Mouse (Mus musculus): Measurements from ENCODE around the gene Trpc5.

The Trpc5 gene

GRCm38 (mm10) chrX:144688142-144688206, at the start of gene Trpc5:
Trpc5 (minus strand) TSS chrX:144688180.
- DNase-seq (ENCODE audit: low spot score in 2 of 2), result no peak

- DNase-seq (ENCODE audit: low spot score in 2 of 2), result no peak
These were observed 28.4 kb upstream of the Trpc5 start for GRCm38 (mm10) chrX:144716330-144716729.

GRCm38 (mm10) chrX:144689859-144690181, 1.8 kb upstream of the Trpc5 start:
- DNase-seq (ENCODE audit: low spot score in 2 of 2), result no peak

DNA sequence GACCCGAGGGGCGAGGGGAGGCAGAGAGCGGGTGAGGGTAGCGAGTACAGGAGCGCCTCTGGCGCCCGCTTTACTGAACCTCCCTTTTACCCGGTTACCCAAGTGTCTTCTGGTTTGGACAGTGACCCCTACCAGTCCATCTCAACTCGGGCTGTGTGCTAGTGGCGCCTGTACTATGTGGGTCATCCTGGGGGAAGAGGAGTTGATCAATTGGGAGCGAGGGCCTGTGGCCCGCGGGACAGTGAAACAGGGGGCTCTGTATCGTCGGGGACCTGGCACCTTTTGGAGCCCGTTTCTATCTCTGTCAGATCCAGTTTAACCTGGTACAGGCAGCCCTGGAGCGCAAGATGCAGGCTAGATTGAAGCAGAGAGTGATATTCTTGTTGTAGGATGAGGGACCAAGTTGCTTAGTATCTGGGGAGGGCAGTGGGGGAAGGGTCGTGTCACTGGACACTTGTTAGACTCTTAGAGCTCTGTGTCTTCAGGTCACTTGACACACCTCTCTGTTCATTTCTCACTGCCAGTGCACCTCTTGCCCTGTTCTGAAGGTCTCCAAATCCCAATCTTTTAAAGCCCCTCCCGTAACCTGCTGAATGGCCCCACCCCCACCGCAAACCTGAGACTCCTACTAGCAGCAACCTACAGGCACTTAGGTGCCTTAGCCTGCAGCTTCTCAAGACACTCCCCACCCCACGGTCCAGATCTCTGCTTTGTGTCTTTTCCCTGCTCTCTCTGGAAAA, 1.3 kb upstream of the Trpc5 start:
- no peak for DNase-seq (ENCODE audit: low spot score in 2 of 2)

GRCm38 (mm10) chrX:144688207-144689118, 483 bp upstream of the Trpc5 start, which contains the start of gene Rtl4:
Rtl4 (plus strand) TSS chrX:144688907.
- no peak for DNase-seq (ENCODE audit: low spot score in 2 of 2)

GRCm38 (mm10) chrX:144687742-144688141, 238 bp downstream of the Trpc5 start:
- no peak for DNase-seq (ENCODE audit: low spot score in 2 of 2)

DNA sequence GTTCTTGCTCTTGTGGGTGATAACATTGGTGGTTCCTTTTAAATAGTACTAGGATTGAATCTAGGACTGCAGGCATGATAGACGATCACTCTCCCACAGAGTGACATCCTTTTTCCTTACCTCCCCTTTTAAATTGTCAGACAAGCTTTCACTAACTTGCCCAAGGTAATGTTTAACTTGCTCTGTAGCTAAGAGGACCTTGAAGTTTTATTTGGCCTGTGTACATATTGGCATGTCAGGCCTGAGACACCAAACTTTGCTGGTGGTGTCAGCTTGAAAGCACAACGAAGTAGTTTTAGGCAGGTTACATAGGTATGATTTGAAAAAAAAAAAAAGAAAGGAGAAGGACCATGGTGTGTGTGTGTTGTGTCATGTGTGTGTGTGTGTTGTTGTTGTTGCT, 35.8 kb downstream of the Trpc5 start:
- DNase-seq (ENCODE audit: low spot score in 2 of 2), result no peak

DNA sequence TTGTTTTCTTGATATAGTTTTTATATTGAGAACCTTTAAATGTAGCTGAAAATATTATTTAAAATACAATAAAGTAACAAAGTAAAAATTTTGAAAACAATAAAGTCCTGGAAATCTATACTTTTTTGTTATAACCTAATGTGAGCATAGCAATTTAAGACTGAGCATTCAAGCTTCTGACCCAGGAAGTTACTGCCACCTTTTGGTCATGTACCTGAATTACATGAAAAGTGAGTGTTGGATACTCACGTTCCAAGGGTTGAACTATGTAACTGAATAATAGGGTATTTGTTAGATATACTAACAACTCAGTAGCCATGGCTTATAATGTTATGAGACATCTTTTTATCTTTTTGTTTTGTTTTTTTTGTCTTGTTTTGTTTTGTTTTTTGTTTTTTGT, 42.6 kb downstream of the Trpc5 start:
- peak in 1 of 2 experiments; percentile 9 for DNase-seq (ENCODE audit: low spot score in 2 of 2)

DNA sequence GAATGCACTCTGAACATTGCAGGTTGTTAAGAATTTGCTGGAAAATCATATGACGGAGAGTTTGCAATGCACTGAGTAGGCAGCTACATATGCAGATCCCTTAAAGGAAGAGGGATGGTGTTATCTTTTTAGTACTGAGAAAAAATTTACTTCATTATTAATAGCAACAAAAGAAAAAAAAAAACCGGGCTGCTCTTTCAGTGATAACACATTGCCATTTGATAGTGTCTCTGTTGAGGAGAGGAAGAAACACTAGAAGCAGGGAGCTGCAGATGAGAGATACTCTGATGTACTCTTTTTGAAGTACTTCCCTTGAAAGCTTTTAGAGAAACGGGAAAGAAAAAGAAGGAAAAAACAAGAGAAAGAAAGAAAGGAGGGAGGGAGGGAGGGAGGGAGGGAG, 43.2 kb downstream of the Trpc5 start:
- DNase-seq (ENCODE audit: low spot score in 2 of 2), result no peak

DNA sequence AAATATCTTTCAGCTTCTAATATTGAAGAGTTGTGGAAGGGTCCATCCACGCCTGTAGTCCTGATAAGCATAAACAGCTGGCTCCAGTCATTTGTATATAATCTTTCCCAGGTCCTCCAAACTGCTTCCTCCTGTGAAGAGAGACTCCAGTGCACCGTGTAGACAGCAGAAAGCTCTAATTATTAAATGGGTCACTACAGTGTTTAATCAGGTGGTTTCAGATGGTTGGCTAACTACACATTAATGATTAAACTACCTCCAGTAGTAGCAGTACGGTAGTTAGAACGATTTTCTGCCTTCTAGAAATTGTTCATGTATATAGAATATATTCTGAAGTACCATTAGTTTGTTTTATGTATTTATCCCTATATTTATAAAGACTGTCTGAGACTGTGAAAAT, 75.2 kb downstream of the Trpc5 start:
- DNase-seq (ENCODE audit: low spot score in 2 of 2), result no peak

DNA sequence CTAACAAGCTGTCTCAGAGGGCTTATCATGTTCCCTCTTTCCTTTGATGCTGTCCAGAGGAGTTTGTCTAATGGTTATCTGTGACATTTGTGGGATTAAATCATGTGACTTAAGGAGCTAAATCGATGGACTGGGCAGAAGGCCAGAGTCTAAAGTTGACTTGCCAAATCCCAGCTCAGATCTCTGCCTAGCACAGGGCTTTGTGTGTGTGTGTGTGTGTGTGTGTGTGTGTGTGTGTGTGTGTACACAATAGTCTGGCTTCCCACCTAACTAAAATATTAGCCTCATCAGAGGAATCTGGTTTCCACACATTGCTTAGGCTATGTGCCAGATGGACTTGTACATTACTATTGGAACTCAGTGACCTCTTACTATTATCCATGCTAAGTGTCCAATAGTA, 151.5 kb downstream of the Trpc5 start:
- no peak for DNase-seq (ENCODE audit: low spot score in 2 of 2)

DNA sequence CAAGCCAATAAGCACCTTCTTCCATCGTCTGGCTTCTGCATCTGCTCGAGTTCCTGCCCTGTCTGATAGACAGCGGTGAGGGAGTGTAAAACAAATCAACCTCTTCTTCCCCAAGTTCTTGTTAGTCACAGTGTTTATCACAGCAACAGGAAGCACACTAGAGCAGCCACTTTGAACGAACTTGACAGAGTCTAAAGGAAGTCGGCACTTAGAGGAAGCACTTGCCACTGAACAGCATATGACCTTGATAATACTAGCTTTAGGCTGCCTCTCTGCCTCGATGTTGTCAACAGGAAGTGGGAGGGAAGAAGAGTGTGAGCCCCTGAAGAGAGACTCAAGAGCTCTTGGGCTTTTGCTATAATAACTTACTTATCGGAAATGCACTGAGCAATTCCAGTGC, 161.9 kb downstream of the Trpc5 start:
- peak; percentile 28 to 37 for DNase-seq (ENCODE audit: low spot score in 2 of 2)

DNA sequence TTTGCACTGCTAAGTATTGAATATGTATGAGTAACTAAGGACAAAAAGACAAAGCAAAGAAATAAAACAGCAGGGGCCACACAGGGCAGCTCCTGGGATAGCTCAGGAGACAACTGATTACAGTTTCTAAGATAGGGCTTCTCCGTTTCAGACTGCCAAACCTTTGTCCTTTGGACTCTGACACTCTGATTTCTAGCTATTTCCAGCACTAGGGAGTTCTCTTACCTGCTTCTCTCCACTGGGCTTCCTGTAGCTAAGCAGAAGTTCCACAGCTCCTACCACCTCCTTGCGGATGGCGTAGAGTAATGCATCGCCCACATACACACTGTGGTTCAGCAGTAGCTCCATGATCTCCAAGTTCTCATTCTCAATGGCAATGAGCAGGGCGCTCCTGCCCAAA, 164.7 kb downstream of the Trpc5 start:
- DNase-seq (ENCODE audit: low spot score in 2 of 2), result no peak

GRCm38 (mm10) chrX:144491394-144491793, 196.6 kb downstream of the Trpc5 start:
- DNase-seq (ENCODE audit: low spot score in 2 of 2), result no peak

DNA sequence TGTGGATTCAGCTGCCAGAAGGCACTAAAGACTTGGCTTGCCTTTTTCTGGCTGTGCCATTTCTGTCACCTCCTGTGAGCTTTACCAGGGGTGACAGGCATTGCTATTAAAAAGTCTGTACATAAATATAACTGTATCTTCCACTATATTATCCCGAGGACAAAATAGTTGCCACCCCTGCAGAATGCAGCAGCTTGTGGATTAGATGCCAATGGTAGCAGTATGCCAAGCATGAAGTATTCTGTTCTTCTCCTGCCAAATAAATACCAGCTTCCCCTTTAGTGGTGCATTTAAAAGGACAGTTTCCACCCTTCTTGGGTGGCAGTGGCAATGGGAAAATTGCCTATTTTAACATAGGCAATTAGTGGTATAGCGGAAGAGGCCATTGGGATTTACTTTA, 223.6 kb downstream of the Trpc5 start:
- DNase-seq (ENCODE audit: low spot score in 2 of 2), result no peak

DNA sequence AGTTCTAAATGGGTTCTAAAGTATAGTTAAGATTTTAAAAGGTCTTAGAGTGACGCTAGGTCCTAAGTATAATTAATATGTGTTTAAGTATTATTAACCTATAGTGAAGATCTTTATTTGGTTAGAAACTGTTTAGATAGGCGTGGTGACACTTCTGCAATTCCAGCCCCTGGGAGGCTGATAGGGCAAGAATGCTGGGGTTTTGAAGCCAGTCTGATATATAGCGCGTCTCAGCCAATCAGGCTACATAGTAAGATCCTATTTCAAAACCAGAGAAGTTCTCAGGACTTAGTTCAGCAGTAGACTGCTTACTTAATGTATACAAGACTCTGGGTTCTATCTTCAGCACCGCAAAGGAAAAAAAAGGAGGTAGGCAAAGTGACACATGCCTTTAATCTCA, 231.7 kb downstream of the Trpc5 start, which contains the start of gene Trpc5os:
Gene Trpc5os (plus strand): TSS at position 301 of the 400 bp plus-strand sequence.
- no peak for DNase-seq (ENCODE audit: low spot score in 2 of 2)

GRCm38 (mm10) chrX:144423848-144424247, 264.1 kb downstream of the Trpc5 start:
- no peak for DNase-seq (ENCODE audit: low spot score in 2 of 2)

DNA sequence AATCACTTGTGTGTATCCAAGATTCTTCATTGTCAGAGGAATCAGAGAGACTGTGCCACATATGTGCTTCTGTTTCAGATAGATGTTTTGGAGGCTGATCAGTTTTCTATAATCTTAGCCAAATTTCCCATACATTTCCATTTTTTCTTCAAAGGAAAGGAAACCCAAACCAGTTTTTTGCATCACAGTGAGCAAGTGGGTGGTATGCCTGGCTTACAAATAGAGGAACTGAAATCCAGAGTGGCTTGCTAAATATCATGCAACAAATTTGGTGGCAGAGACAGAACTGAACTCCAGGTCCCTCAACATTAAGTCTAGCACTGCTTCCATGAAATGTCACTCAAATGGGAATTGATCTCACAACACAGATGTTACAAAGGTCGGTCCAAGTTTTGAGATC, 266.9 kb downstream of the Trpc5 start:
- DNase-seq (ENCODE audit: low spot score in 2 of 2), result no peak

DNA sequence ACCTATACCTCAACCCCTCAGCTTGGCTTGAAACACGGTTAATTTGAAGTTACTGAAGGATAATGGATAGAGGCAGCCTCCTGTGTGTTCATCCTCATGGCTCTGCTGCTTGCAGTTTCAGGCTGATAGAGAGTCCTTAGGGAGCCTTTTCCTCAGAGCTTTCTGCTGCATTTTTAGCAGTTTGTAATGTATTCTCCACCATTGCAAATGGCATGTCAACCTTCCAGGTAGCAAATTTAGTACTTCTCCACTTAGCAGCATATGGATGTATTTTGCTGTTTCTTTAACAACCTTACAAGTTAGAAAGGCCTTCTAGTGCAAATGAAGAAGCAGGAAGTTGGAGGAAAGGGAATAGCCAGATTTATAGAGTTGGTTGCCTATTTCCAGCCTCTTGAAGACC, 267.7 kb downstream of the Trpc5 start:
- DNase-seq (ENCODE audit: low spot score in 2 of 2), result no peak

DNA sequence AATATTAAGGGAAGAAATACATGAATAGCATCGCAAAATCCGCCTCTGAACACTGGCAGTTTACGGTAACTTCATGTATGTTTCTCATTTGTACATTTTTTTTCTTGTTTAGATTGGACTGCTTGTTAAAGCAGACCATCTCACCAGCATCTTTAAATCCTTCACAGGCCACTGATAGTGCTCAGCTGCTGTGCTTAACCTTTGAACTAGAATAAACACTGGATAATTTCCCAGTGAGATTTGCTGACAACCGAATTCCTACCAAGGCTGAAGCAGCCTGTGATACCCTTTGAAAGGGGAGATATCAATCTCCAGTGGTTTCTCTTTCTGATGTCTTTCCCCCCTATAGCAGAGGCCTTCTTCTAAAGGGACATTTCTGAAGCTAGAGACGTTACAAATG, 279.9 kb downstream of the Trpc5 start:
- no peak for DNase-seq (ENCODE audit: low spot score in 2 of 2)

GRCm38 (mm10) chrX:144403526-144403925, 284.5 kb downstream of the Trpc5 start:
- peak; percentile 6 to 23 for DNase-seq (ENCODE audit: low spot score in 2 of 2)

DNA sequence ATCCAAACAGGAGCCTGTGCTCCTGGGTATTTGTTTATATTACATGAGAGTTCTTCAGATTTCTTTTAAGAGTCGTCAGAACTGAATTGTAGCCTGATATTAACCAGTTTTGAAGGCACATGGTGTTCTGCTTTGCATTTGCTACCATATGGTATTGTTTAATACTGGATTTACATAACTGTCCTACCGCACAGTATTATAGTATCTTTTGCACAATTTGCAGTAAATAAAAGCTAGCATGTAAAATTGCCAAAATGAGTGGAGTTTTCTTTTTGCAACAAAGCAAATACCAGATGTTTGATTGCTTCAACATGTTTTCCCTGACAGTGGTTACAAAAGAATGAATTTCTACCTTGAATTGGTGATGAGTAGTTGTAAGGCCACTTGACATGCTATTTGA, 313.8 kb downstream of the Trpc5 start:
- no peak for DNase-seq (ENCODE audit: low spot score in 2 of 2)

DNA sequence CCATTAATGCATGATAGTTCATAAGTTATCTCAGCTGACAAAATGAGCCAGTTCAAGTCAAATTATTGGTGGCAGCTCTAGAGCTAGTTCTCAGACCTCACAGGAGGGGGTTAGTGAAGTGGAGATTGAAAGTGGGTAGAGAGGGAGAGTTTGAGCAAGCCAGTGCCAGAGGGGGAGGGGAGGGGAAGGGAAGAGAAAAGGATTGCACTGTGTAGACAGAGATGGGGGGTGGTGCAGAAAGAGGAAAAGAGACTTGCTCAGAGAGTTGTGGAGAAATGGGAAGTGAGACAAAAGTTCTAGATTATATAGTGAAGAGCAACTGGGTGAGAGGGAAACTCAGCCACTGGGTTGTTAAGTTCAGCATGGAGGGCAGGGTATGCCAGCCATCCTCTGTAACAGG, 349.6 kb downstream of the Trpc5 start:
- DNase-seq (ENCODE audit: low spot score in 2 of 2), result no peak

DNA sequence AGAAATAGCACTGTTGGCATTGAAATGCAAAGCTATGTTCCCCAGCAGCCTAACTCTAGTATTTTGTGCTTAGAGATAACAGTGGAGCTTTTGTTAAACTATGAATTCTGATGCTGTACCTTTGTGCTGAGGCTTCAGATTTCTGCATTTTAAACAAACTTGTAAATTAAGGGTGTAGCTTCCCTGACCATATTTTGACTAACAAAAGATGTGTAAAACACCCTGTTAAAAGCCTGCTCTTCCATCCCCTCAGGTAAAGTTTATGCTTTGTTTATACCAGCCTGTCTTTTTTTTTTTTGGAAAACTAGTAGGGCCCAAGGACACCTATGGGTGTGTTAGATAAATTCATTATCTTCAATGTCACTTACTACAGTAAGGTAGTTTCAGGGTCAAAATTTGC, 350.0 kb downstream of the Trpc5 start:
- DNase-seq (ENCODE audit: low spot score in 2 of 2), result no peak

Measured in thymus, postnatal 10 days (tissue).